Mouse (Mus musculus): Measurements from ENCODE around the gene Rdh1. TPM values are rescaled to one million over a fixed set of nuclear protein-coding genes. Genes with fewer than 3 reads are reported as not detected.

Rdh1 gene
- total and polyA plus RNA-seq, 3 experiments = not detected

- H3K9ac ChIP-seq (ENCODE audit: insufficient read depth, low read depth) = no peak overlapping the region
- no peak overlapping the region for H3K4me2 ChIP-seq (ENCODE audit: insufficient read depth, low read depth, poor library complexity, severe bottlenecking)
- H3K79me2 ChIP-seq (replicated peaks; ENCODE audit: control insufficient read depth, extremely low read depth, insufficient read depth, poor library complexity, severe bottlenecking) = no peaks in the 10 kb centered on the region
- no peak overlapping the region for H3K27ac ChIP-seq (ENCODE audit: insufficient read depth, low read depth)
- in situ Hi-C loops (cut with MboI; ENCODE audit: low pct_ligation_motif_present, low pct_unique_long_range_greater_than_20kb, low sequenced_read_pairs) (no loop called here), dilution Hi-C loops (cut with MboI; ENCODE audit: extremely low pct_ligation_motif_present, extremely low pct_unique_long_range_greater_than_20kb, low sequenced_read_pairs) (no loop called here)
- no peaks in the 10 kb centered on the region for H3K9me3 ChIP-seq (replicated peaks; ENCODE audit: low read length)
- no peak overlapping the region for H3K4me3 ChIP-seq (replicated peaks in 1 of 3; ENCODE audit: low read depth in 2 of 3, low read length in 2 of 3, poor library complexity in 1 of 3)
- H3K27me3 ChIP-seq (replicated peaks) = peaks cover 41% of the 10 kb centered on the region
- no peak for DNase-seq (ENCODE audit: extremely low read depth)
- TF ChIP-seq TCF12 (IDR thresholded peaks at IDR 0.05; ENCODE audit: low read depth, low read length) = no peak
- no peak for TF ChIP-seq ZMIZ1 (IDR thresholded peaks at IDR 0.05; ENCODE audit: low read depth, low read length)
- no peak for TF ChIP-seq E2F4 (IDR thresholded peaks at IDR 0.05; ENCODE audit: insufficient replicate concordance, low read depth, low read length)
- no peak for TF ChIP-seq TBP (conservative IDR thresholded peaks at IDR 0.05; ENCODE audit: low read depth, low read length)
- TF ChIP-seq MAZ (IDR thresholded peaks at IDR 0.05; ENCODE audit: low read depth, low read length) = no peak
- TF ChIP-seq NRF1 (IDR thresholded peaks at IDR 0.05; ENCODE audit: low read depth, low read length) = no peak
- no peak for TF ChIP-seq IRF4 (IDR thresholded peaks at IDR 0.05; ENCODE audit: low read depth, low read length)
- no peak for TF ChIP-seq UBTF (IDR thresholded peaks at IDR 0.05; ENCODE audit: low read depth, low read length)
- TF ChIP-seq JUN (IDR thresholded peaks at IDR 0.05; ENCODE audit: insufficient read depth, low read depth, low read length) = no peak
- TF ChIP-seq ZKSCAN1 (IDR thresholded peaks at IDR 0.05; ENCODE audit: borderline replicate concordance, low read depth, low read length) = no peak
- no peak for TF ChIP-seq NELFE (IDR thresholded peaks at IDR 0.05; ENCODE audit: low read depth, low read length)
- TF ChIP-seq KAT2A (IDR thresholded peaks at IDR 0.05; ENCODE audit: insufficient replicate concordance, low read length) = no peak
- no peak for TF ChIP-seq MYC (IDR thresholded peaks at IDR 0.05; ENCODE audit: low read depth, low read length)
- no peak for TF ChIP-seq CHD2 (IDR thresholded peaks at IDR 0.05; ENCODE audit: low read length)
- H3K4me1 ChIP-seq (ENCODE audit: control insufficient read depth in 1 of 2, insufficient read depth in 2 of 2) = no peaks in the 10 kb centered on the region
- no peaks in the 10 kb centered on the region for H3K36me3 ChIP-seq (replicated peaks in 1 of 2; ENCODE audit: control insufficient read depth in 1 of 2, insufficient read depth in 1 of 2, low read length in 1 of 2)
Observed at GRCm38 (mm10) chr10:127802236-127802635, 42.7 kb downstream of the Rdh1 start.

- in situ Hi-C loops (cut with MboI; ENCODE audit: low pct_ligation_motif_present, low pct_unique_long_range_greater_than_20kb, low sequenced_read_pairs) = no loop called here
- peaks cover under 1% of the 10 kb centered on the region for H3K9me3 ChIP-seq (replicated peaks; ENCODE audit: low read length)
- peaks cover 48% of the 10 kb centered on the region for H3K27me3 ChIP-seq (replicated peaks)
- dilution Hi-C loops (cut with MboI; ENCODE audit: extremely low pct_ligation_motif_present, extremely low pct_unique_long_range_greater_than_20kb, low sequenced_read_pairs) = no loop called here
- DNase-seq (ENCODE audit: extremely low read depth) = no peak
- no peak overlapping the region for H3K27ac ChIP-seq (ENCODE audit: insufficient read depth, low read depth)
- H3K4me3 ChIP-seq (replicated peaks in 1 of 3; ENCODE audit: low read depth in 2 of 3, low read length in 2 of 3, poor library complexity in 1 of 3) = no peak overlapping the region
- no peaks in the 10 kb centered on the region for H3K79me2 ChIP-seq (replicated peaks; ENCODE audit: control insufficient read depth, extremely low read depth, insufficient read depth, poor library complexity, severe bottlenecking)
- no peaks in the 10 kb centered on the region for H3K4me1 ChIP-seq (ENCODE audit: control insufficient read depth in 1 of 2, insufficient read depth in 2 of 2)
- no peak overlapping the region for H3K4me2 ChIP-seq (ENCODE audit: insufficient read depth, low read depth, poor library complexity, severe bottlenecking)
- TF ChIP-seq CHD2 (IDR thresholded peaks at IDR 0.05; ENCODE audit: low read length) (no peak), MAX (IDR thresholded peaks at IDR 0.05; ENCODE audit: low read length) (no peak), MEF2A (IDR thresholded peaks at IDR 0.05; ENCODE audit: borderline replicate concordance, low read depth, low read length) (no peak), NELFE (IDR thresholded peaks at IDR 0.05; ENCODE audit: low read depth, low read length) (no peak), E2F4 (IDR thresholded peaks at IDR 0.05; ENCODE audit: insufficient replicate concordance, low read depth, low read length) (no peak), USF1 (IDR thresholded peaks at IDR 0.05; ENCODE audit: low read depth, low read length) (no peak), CHD1 (IDR thresholded peaks at IDR 0.05; ENCODE audit: low read depth, low read length) (no peak), POLR2A (IDR thresholded peaks at IDR 0.05; ENCODE audit: low read depth, low read length) (no peak), IRF4 (IDR thresholded peaks at IDR 0.05; ENCODE audit: low read depth, low read length) (no peak), UBTF (IDR thresholded peaks at IDR 0.05; ENCODE audit: low read depth, low read length) (no peak), GABPA (IDR thresholded peaks at IDR 0.05; ENCODE audit: insufficient replicate concordance, low read depth, low read length) (no peak), PAX5 (IDR thresholded peaks at IDR 0.05; ENCODE audit: low read length) (no peak), ETS1 (conservative IDR thresholded peaks at IDR 0.05; ENCODE audit: low read depth, low read length) (no peak), EP300 (IDR thresholded peaks at IDR 0.05; ENCODE audit: low read length) (no peak), RAD21 (IDR thresholded peaks at IDR 0.05; ENCODE audit: low read depth, low read length) (no peak), ZKSCAN1 (IDR thresholded peaks at IDR 0.05; ENCODE audit: borderline replicate concordance, low read depth, low read length) (no peak), TBP (conservative IDR thresholded peaks at IDR 0.05; ENCODE audit: low read depth, low read length) (no peak), NRF1 (IDR thresholded peaks at IDR 0.05; ENCODE audit: low read depth, low read length) (no peak), ZMIZ1 (IDR thresholded peaks at IDR 0.05; ENCODE audit: low read depth, low read length) (no peak), JUND (conservative IDR thresholded peaks at IDR 0.05; ENCODE audit: low read depth, low read length) (no peak)
- H3K9ac ChIP-seq (ENCODE audit: insufficient read depth, low read depth) = no peak overlapping the region
- no peaks in the 10 kb centered on the region for H3K36me3 ChIP-seq (replicated peaks in 1 of 2; ENCODE audit: control insufficient read depth in 1 of 2, insufficient read depth in 1 of 2, low read length in 1 of 2)
Observed at GRCm38 (mm10) chr10:127804416-127804815, 44.9 kb downstream of the Rdh1 start.

All from CH12.LX (cell line).